Mouse (Mus musculus) forebrain, postnatal 0 days (tissue): ENCODE measurements around the gene Glb1l. TPM values are rescaled to one million over a fixed set of nuclear protein-coding genes. Genes with fewer than 3 reads are reported as not detected.

ENCODE experiments used
- ATAC-seq: fragments of 200-750 bp; cut with Nextera tagmentation; 2 replicates; pipeline ENCODE4 v1.8.0; 2017; ENCODE audit warnings: mild to moderate bottlenecking, moderate library complexity
- DNase-seq: peaks from one replicate; pipeline ENCODE4 v3.0.0-alpha.2; 2015
- H3K27ac ChIP-seq: fragments of 300-500 bp; sonication (generic); 2 replicates; pipeline ENCODE4 v1.5.1; 2014; ENCODE audit warnings: low read depth, mild to moderate bottlenecking, antibody characterized with exemption, low read length, moderate library complexity, mixed read lengths
- H3K27me3 ChIP-seq: fragments of 300-500 bp; sonication (generic); 2 replicates; pipeline ENCODE4 v1.6.1; 2014; ENCODE audit warnings: mild to moderate bottlenecking, low read length, mixed read lengths; ENCODE audit not compliant: insufficient read depth
- H3K36me3 ChIP-seq: fragments of 300-500 bp; sonication (generic); 2 replicates; pipeline ENCODE4 v1.6.1; 2014; ENCODE audit warnings: mild to moderate bottlenecking, moderate library complexity; ENCODE audit not compliant: insufficient read depth
- H3K4me1 ChIP-seq: fragments of 300-500 bp; sonication (generic); 2 replicates; pipeline ENCODE4 v1.6.1; 2014; ENCODE audit warnings: antibody characterized with exemption; ENCODE audit not compliant: insufficient read depth
- H3K4me2 ChIP-seq: fragments of 300-500 bp; sonication (generic); 2 replicates; pipeline ENCODE4 v1.6.1; 2014; ENCODE audit warnings: low read depth, mild to moderate bottlenecking, moderate library complexity
- H3K4me3 ChIP-seq: fragments of 300-500 bp; sonication (generic); 2 replicates; pipeline ENCODE4 v1.5.1; 2014; ENCODE audit warnings: low read depth, low read length, mixed read lengths
- H3K9ac ChIP-seq: fragments of 300-500 bp; sonication (generic); 2 replicates; pipeline ENCODE4 v1.6.1; 2014; ENCODE audit warnings: mild to moderate bottlenecking
- H3K9me3 ChIP-seq: fragments of 300-500 bp; sonication (generic); 2 replicates; pipeline ENCODE4 v1.6.1; 2016; ENCODE audit warnings: low read length
- CTCF ChIP-seq: sonication (generic); IDR thresholded peaks from 2 replicates; pipeline ENCODE4 v1.5.1; 2016; ENCODE audit warnings: antibody characterized with exemption, control low read depth, low read depth
- WGBS: fragments of 180-500 bp; shearing (Covaris S2); extraction: QIAGEN DNeasy Blood & Tissue Kit; methylation state at CpG from one replicate; pipeline ENCODE4 v1.1.7; 2014; 5-methylcytosine and 5-hydroxymethylcytosine counted together
- polyA plus RNA-seq: library from polyadenylated mRNA; unstranded; fragments of >200 nt; fragmentation: Nextera tagmentation; extraction: Ambion mirVana; gene quantifications from 2 replicates; pipeline ENCODE4 v1.2.1, GENCODE M21; 2015
- total RNA-seq: library from RNA; depleted of rRNA; stranded (reverse); fragments of >200 nt; gene quantifications from 2 replicates; pipeline ENCODE4 v1.2.3, GENCODE M21; 2014; rRNA removed

The Glb1l gene
- 15.0 and 18.5 TPM in 2 replicates for total RNA-seq
- polyA plus RNA-seq: 10.3 and 12.4 TPM in 2 replicates

GRCm38 (mm10) chr1:75210136-75211087, at the start of gene Glb1l, which contains the start of gene Stk16:
Gene Glb1l (minus strand): TSS chr1:75210813.
Gene Stk16 (plus strand): TSS chr1:75210838.
- H3K9me3 ChIP-seq: no peaks in the 10 kb centered on the region
- WGBS: 7% methylated on average over 42 of the region's 42 CpGs
- peak within 1 kb of the TSS; percentile 74 for H3K4me2 ChIP-seq
- H3K4me3 ChIP-seq: peak within 1 kb of the TSS; percentile 84
- peaks cover 18% of the 10 kb centered on the region; the same call in 1 of the 2 replicates for H3K4me1 ChIP-seq
- peak within 1 kb of the TSS; percentile 62; the same call in 1 of the 2 replicates for H3K27ac ChIP-seq
- H3K36me3 ChIP-seq: peaks cover 33% of the 10 kb centered on the region
- DNase-seq (peak; percentile 96), ATAC-seq (peak; percentile 97)
- H3K27me3 ChIP-seq: no peaks in the 10 kb centered on the region
- peak within 1 kb of the TSS; percentile 89 for H3K9ac ChIP-seq
- no peak for TF ChIP-seq CTCF

- Histone ChIP-seq H3K27me3 (no peaks in the 10 kb centered on the region; the same call in 1 of the 2 replicates), H3K27ac (no peak overlapping the region), H3K4me1 (no peaks in the 10 kb centered on the region), H3K9ac (no peak overlapping the region), H3K9me3 (no peaks in the 10 kb centered on the region), H3K4me2 (no peak overlapping the region), H3K36me3 (0 out of 2 replicates have a peak, but pooled peaks cover 4% of the 10 kb centered on the region), H3K4me3 (no peak overlapping the region)
- 77% methylated on average over 10 of the region's 10 CpGs for WGBS
- no peak for TF ChIP-seq CTCF
- no peak for ATAC-seq
- DNase-seq: no peak
Measured at GRCm38 (mm10) chr1:75255516-75256046, 45.0 kb upstream of the Glb1l start.

GRCm38 (mm10) chr1:75254625-75255013, 44.0 kb upstream of the Glb1l start:
- no peak overlapping the region for H3K4me3 ChIP-seq
- no peaks in the 10 kb centered on the region for H3K27me3 ChIP-seq
- no peak overlapping the region for H3K4me2 ChIP-seq
- DNase-seq (peak; percentile 29), ATAC-seq (peak; percentile 6; the same call in 1 of the 2 replicates)
- H3K9ac ChIP-seq: no peak overlapping the region
- no peaks in the 10 kb centered on the region for H3K9me3 ChIP-seq
- H3K36me3 ChIP-seq: 0 out of 2 replicates have a peak, but pooled peaks cover 4% of the 10 kb centered on the region
- H3K4me1 ChIP-seq: no peaks in the 10 kb centered on the region
- WGBS: 52% methylated on average over 8 of the region's 8 CpGs
- TF ChIP-seq CTCF: no peak
- H3K27ac ChIP-seq: no peak overlapping the region

GRCm38 (mm10) chr1:75253849-75254624, 43.4 kb upstream of the Glb1l start:
- H3K9me3 ChIP-seq: no peaks in the 10 kb centered on the region
- DNase-seq (peak; percentile 87), ATAC-seq (peak; percentile 56)
- H3K27me3 ChIP-seq: no peaks in the 10 kb centered on the region
- no peaks in the 10 kb centered on the region for H3K4me1 ChIP-seq
- no peak overlapping the region for H3K4me2 ChIP-seq
- no peak overlapping the region for H3K27ac ChIP-seq
- no peak overlapping the region for H3K9ac ChIP-seq
- no peak overlapping the region for H3K4me3 ChIP-seq
- H3K36me3 ChIP-seq: 0 out of 2 replicates have a peak, but pooled peaks cover 4% of the 10 kb centered on the region
- TF ChIP-seq CTCF: peak; percentile 92
- WGBS: 65% methylated on average over 16 of the region's 16 CpGs

- 0 out of 2 replicates have a peak, but pooled peaks cover 4% of the 10 kb centered on the region for H3K36me3 ChIP-seq
- H3K27me3 ChIP-seq: no peaks in the 10 kb centered on the region
- ATAC-seq (no peak), DNase-seq (no peak)
- no peak overlapping the region for H3K9ac ChIP-seq
- TF ChIP-seq CTCF: peak; percentile 22; the same call in 1 of the 2 replicates
- WGBS: 78% methylated on average over 16 of the region's 16 CpGs
- no peak overlapping the region for H3K27ac ChIP-seq
- no peaks in the 10 kb centered on the region for H3K4me1 ChIP-seq
- H3K4me3 ChIP-seq: no peak overlapping the region
- H3K9me3 ChIP-seq: no peaks in the 10 kb centered on the region
- H3K4me2 ChIP-seq: no peak overlapping the region
Measured at GRCm38 (mm10) chr1:75253029-75253428, 42.4 kb upstream of the Glb1l start.

GRCm38 (mm10) chr1:75252308-75252707, 41.7 kb upstream of the Glb1l start:
- no peaks in the 10 kb centered on the region for H3K4me1 ChIP-seq
- H3K9me3 ChIP-seq: no peaks in the 10 kb centered on the region
- 75% methylated on average over 13 of the region's 13 CpGs for WGBS
- no peak overlapping the region for H3K4me2 ChIP-seq
- no peak overlapping the region for H3K27ac ChIP-seq
- H3K36me3 ChIP-seq: no peaks in the 10 kb centered on the region
- DNase-seq: no peak
- ATAC-seq: no peak
- TF ChIP-seq CTCF: no peak
- no peak overlapping the region for H3K9ac ChIP-seq
- no peak overlapping the region for H3K4me3 ChIP-seq
- H3K27me3 ChIP-seq: no peaks in the 10 kb centered on the region
